Mouse (Mus musculus) ES-E14 (cell line): ENCODE results near the gene Tubgcp5. TPM values are rescaled to one million over a fixed set of nuclear protein-coding genes. Genes with fewer than 3 reads are reported as not detected.

Source experiments
- DNase-seq: peaks from one replicate; pipeline ENCODE4 v3.0.0-alpha.2; 2013; ENCODE audit warnings: low read depth, low spot score
- H3K27ac ChIP-seq: 2 replicates; pipeline ENCODE4 v1.5.1; 2012; ENCODE audit warnings: low read depth, mild to moderate bottlenecking, low read length, moderate library complexity, mixed read lengths; ENCODE audit not compliant: poor library complexity, insufficient read depth, severe bottlenecking
- H3K36me3 ChIP-seq: 2 replicates; pipeline ENCODE4 v1.6.1; 2012; ENCODE audit warnings: mild to moderate bottlenecking, low read length, moderate library complexity, mixed read lengths; ENCODE audit not compliant: control insufficient read depth, poor library complexity, insufficient read depth, severe bottlenecking
- H3K4me1 ChIP-seq, 2 experiments: fragments of 150-350 bp in 1 of 2; sonication (generic) in 1 of 2; 2 replicates each; pipeline ENCODE4 v1.6.1; 2012; ENCODE audit warnings: low read length in 2 of 2, mild to moderate bottlenecking in 1 of 2, mixed read lengths in 1 of 2; ENCODE audit not compliant: control insufficient read depth in 2 of 2, insufficient read depth in 2 of 2, poor library complexity in 1 of 2
- H3K4me3 ChIP-seq, 2 experiments: fragments of 150-350 bp in 1 of 2; sonication (generic) in 1 of 2; 2 replicates each; pipeline ENCODE4 v1.5.1; 2012; ENCODE audit warnings: low read length in 2 of 2, low read depth in 1 of 2, mild to moderate bottlenecking in 1 of 2, mixed read lengths in 1 of 2; ENCODE audit not compliant: insufficient read depth in 1 of 2, poor library complexity in 1 of 2, severe bottlenecking in 1 of 2
- H3K9ac ChIP-seq: 2 replicates; pipeline ENCODE4 v1.6.1; 2012; ENCODE audit warnings: low read depth, mild to moderate bottlenecking, low read length, mixed read lengths; ENCODE audit not compliant: poor library complexity, insufficient read depth, severe bottlenecking
- H3K9me3 ChIP-seq: fragments of 150-350 bp; sonication (generic); 2 replicates; pipeline ENCODE4 v1.6.1; 2012; ENCODE audit warnings: low read depth, mild to moderate bottlenecking, low read length; ENCODE audit not compliant: control insufficient read depth, insufficient read depth
- CHD2 ChIP-seq: IDR thresholded peaks from 2 replicates; pipeline ENCODE4 v1.6.1; 2014; ENCODE audit warnings: mild to moderate bottlenecking, low read depth, low read length, inconsistent platforms
- HCFC1 ChIP-seq: IDR thresholded peaks from 2 replicates; pipeline ENCODE4 v1.6.1; 2012; ENCODE audit warnings: low read length, inconsistent platforms, borderline replicate concordance; ENCODE audit not compliant: insufficient read depth
- MAFK ChIP-seq: IDR thresholded peaks from 2 replicates; pipeline ENCODE4 v1.6.1; 2014; ENCODE audit warnings: mild to moderate bottlenecking, low read depth, low read length, inconsistent platforms; ENCODE audit not compliant: insufficient read depth
- ZC3H11A ChIP-seq: IDR thresholded peaks from 2 replicates; pipeline ENCODE4 v1.6.1; 2012; ENCODE audit warnings: low read depth, mild to moderate bottlenecking, inconsistent platforms, low read length, borderline replicate concordance
- ZNF384 ChIP-seq: IDR thresholded peaks from 2 replicates; pipeline ENCODE4 v1.6.1; 2012; ENCODE audit warnings: low read depth, low read length, inconsistent platforms
- in situ Hi-C, 2 experiments: fragments of 600-800 bp; cut with MboI; formaldehyde crosslinking; loops; one replicate each; pipeline ENCODE4 v1.15.1; 2025; ENCODE audit warnings: low sequenced_read_pairs in 2 of 2, inconsistent platforms in 1 of 2; ENCODE audit not compliant: unreplicated experiment in 2 of 2
- total RNA-seq: library from RNA; depleted of rRNA; stranded (reverse); fragments of 300-350 nt; gene quantifications from 2 replicates; pipeline ENCODE4 v1.2.3, GENCODE M21; 2012

Gene Tubgcp5
- total RNA-seq, 1 experiment = 25.7 TPM

GRCm38 (mm10) chr7:55842504-55843152 lies 48.7 kb downstream of the Tubgcp5 start:
- in situ Hi-C loops = no loop called here
- TF ChIP-seq MAFK = no peak
- TF ChIP-seq CHD2 = 0 out of 2 replicates have a peak, but pooled peaks have one; percentile 34
- TF ChIP-seq ZC3H11A = no peak
- no peak for DNase-seq
- H3K27ac ChIP-seq = peak overlapping the region; percentile 82
- H3K36me3 ChIP-seq = no peaks in the 10 kb centered on the region
- peak overlapping the region; percentile 92 to 95 for H3K4me3 ChIP-seq
- peaks cover 7% of the 10 kb centered on the region in 2 experiments; a peak in 2 of 4 replicates for H3K4me1 ChIP-seq
- no peaks in the 10 kb centered on the region for H3K9me3 ChIP-seq
- peak overlapping the region; percentile 93 for H3K9ac ChIP-seq

- DNase-seq = peak; percentile 6
- Histone ChIP-seq H3K4me1 (peaks cover 4 to 8% of the 10 kb centered on the region in 2 experiments; a peak in 2 of 4 replicates), H3K4me3 (no peak overlapping the region), H3K9me3 (no peaks in the 10 kb centered on the region), H3K36me3 (no peaks in the 10 kb centered on the region), H3K27ac (no peak overlapping the region), H3K9ac (no peak overlapping the region)
- in situ Hi-C loops = no loop called here
- TF ChIP-seq MAFK (no peak), CHD2 (no peak), ZNF384 (no peak), ZC3H11A (no peak)
Measured at GRCm38 (mm10) chr7:55846606-55847312, 52.8 kb downstream of the Tubgcp5 start.

- in situ Hi-C loops = no loop called here
- Histone ChIP-seq H3K4me1 (peaks cover 2 to 4% of the 10 kb centered on the region in 2 experiments; a peak in 1 of 4 replicates), H3K27ac (no peak overlapping the region), H3K36me3 (no peaks in the 10 kb centered on the region), H3K4me3 (no peak overlapping the region), H3K9ac (no peak overlapping the region), H3K9me3 (no peaks in the 10 kb centered on the region)
- no peak for DNase-seq
- TF ChIP-seq ZC3H11A = no peak
- no peak for TF ChIP-seq CHD2
- TF ChIP-seq ZNF384 = no peak
- no peak for TF ChIP-seq HCFC1
- no peak for TF ChIP-seq MAFK
Measured at GRCm38 (mm10) chr7:55849948-55850571, 56.1 kb downstream of the Tubgcp5 start.

GRCm38 (mm10) chr7:55852787-55853186 lies 58.8 kb downstream of the Tubgcp5 start:
- no peak overlapping the region for H3K27ac ChIP-seq
- no peaks in the 10 kb centered on the region for H3K9me3 ChIP-seq
- DNase-seq = no peak
- H3K4me1 ChIP-seq = 0 out of 4 replicates have a peak, but pooled peaks cover 2% of the 10 kb centered on the region in 2 experiments
- TF ChIP-seq MAFK = no peak
- no peak for TF ChIP-seq ZNF384
- no peak for TF ChIP-seq CHD2
- no peak for TF ChIP-seq HCFC1
- TF ChIP-seq ZC3H11A = no peak
- H3K9ac ChIP-seq = no peak overlapping the region
- in situ Hi-C loops = no loop called here
- H3K4me3 ChIP-seq = no peak overlapping the region
- H3K36me3 ChIP-seq = no peaks in the 10 kb centered on the region
